Mouse (Mus musculus): Measurements from ENCODE around the gene Ncln. TPM values are rescaled to one million over a fixed set of nuclear protein-coding genes. Genes with fewer than 3 reads are reported as not detected.

Gene Ncln
- polyA plus RNA-seq (2012; ENCODE audit: insufficient read depth, low replicate concordance), result 145 and 508 TPM in 2 replicates

- Histone ChIP-seq H3K9me3 (no peaks in the 10 kb centered on the region), H3K27me3 (replicated peaks) (no peaks in the 10 kb centered on the region), H3K4me3 (replicated peaks) (peak within 1 kb of the TSS; percentile 100), H3K4me1 (peaks cover 74% of the 10 kb centered on the region), H3K36me3 (replicated peaks; ENCODE audit: low read length) (peaks cover 36% of the 10 kb centered on the region)
- TF ChIP-seq GATA1 (IDR thresholded peaks at IDR 0.05; ENCODE audit: borderline replicate concordance, low read length), result no peak
- no peak for TF ChIP-seq FLI1 (IDR thresholded peaks at IDR 0.05; ENCODE audit: low read length)
Measured at GRCm38 (mm10) chr10:81496264-81496901, at the start of gene Ncln. Ncln (minus strand) TSS chr10:81496392.

- peaks cover 29% of the 10 kb centered on the region for H3K36me3 ChIP-seq (replicated peaks; ENCODE audit: low read length)
- no peak for TF ChIP-seq FLI1 (IDR thresholded peaks at IDR 0.05; ENCODE audit: low read length)
- H3K4me1 ChIP-seq, result peaks cover 77% of the 10 kb centered on the region
- H3K27me3 ChIP-seq (replicated peaks), result no peaks in the 10 kb centered on the region
- peak within 1 kb of the TSS; percentile 98 for H3K4me3 ChIP-seq (replicated peaks)
- H3K9me3 ChIP-seq, result no peaks in the 10 kb centered on the region
Measured at GRCm38 (mm10) chr10:81545161-81545747, 49.1 kb upstream of the Ncln start, which contains the start of gene Gna11. Gna11 (minus strand) TSS chr10:81545190.

GRCm38 (mm10) chr10:81544296-81545160 lies 48.3 kb upstream of the Ncln start:
- H3K4me1 ChIP-seq, result peaks cover 77% of the 10 kb centered on the region
- H3K27me3 ChIP-seq (replicated peaks), result no peaks in the 10 kb centered on the region
- no peaks in the 10 kb centered on the region for H3K9me3 ChIP-seq
- peaks cover 36% of the 10 kb centered on the region for H3K36me3 ChIP-seq (replicated peaks; ENCODE audit: low read length)
- peak overlapping the region; percentile 98 for H3K4me3 ChIP-seq (replicated peaks)
- no peak for TF ChIP-seq GATA1 (IDR thresholded peaks at IDR 0.05; ENCODE audit: borderline replicate concordance, low read length)

GRCm38 (mm10) chr10:81543633-81544032 lies 47.4 kb upstream of the Ncln start:
- peaks cover 45% of the 10 kb centered on the region for H3K36me3 ChIP-seq (replicated peaks; ENCODE audit: low read length)
- H3K4me1 ChIP-seq, result peaks cover 79% of the 10 kb centered on the region
- TF ChIP-seq FLI1 (IDR thresholded peaks at IDR 0.05; ENCODE audit: low read length) (no peak), GATA1 (IDR thresholded peaks at IDR 0.05; ENCODE audit: borderline replicate concordance, low read length) (no peak)
- H3K4me3 ChIP-seq (replicated peaks), result peak overlapping the region; percentile 98
- H3K27me3 ChIP-seq (replicated peaks), result no peaks in the 10 kb centered on the region
- no peaks in the 10 kb centered on the region for H3K9me3 ChIP-seq

GRCm38 (mm10) chr10:81542727-81543460 lies 46.7 kb upstream of the Ncln start:
- Histone ChIP-seq H3K27me3 (replicated peaks) (no peaks in the 10 kb centered on the region), H3K4me1 (peaks cover 87% of the 10 kb centered on the region), H3K9me3 (no peaks in the 10 kb centered on the region), H3K4me3 (replicated peaks) (peak overlapping the region; percentile 98), H3K36me3 (replicated peaks; ENCODE audit: low read length) (peaks cover 50% of the 10 kb centered on the region)
- no peak for TF ChIP-seq GATA1 (IDR thresholded peaks at IDR 0.05; ENCODE audit: borderline replicate concordance, low read length)
- no peak for TF ChIP-seq FLI1 (IDR thresholded peaks at IDR 0.05; ENCODE audit: low read length)

DNA sequence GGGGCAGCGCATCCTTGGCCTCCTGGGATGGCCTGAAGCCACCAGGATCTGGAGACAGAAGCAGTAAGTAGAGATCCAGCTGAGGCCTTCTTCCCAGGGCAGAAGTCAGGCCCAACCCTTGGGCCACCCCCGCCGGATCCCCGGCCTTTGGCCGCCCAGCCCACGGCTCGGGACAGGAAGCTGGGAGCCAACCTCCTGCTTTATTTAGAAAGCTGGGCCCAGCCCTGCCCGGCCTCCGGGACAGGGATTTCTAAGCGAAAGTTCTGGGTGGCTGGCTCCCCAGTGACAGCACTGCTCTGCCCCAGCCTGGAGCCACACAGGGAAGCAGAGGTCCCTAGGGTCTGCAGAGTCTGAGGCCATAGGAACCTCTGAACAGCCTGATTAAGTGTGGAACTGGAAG lies 45.6 kb upstream of the Ncln start:
- H3K4me3 ChIP-seq (replicated peaks), result peak overlapping the region; percentile 48
- TF ChIP-seq FLI1 (IDR thresholded peaks at IDR 0.05; ENCODE audit: low read length), result no peak
- TF ChIP-seq GATA1 (IDR thresholded peaks at IDR 0.05; ENCODE audit: borderline replicate concordance, low read length), result no peak
- peaks cover 60% of the 10 kb centered on the region for H3K36me3 ChIP-seq (replicated peaks; ENCODE audit: low read length)
- H3K4me1 ChIP-seq, result peaks cover 91% of the 10 kb centered on the region
- no peaks in the 10 kb centered on the region for H3K9me3 ChIP-seq
- H3K27me3 ChIP-seq (replicated peaks), result no peaks in the 10 kb centered on the region

DNA sequence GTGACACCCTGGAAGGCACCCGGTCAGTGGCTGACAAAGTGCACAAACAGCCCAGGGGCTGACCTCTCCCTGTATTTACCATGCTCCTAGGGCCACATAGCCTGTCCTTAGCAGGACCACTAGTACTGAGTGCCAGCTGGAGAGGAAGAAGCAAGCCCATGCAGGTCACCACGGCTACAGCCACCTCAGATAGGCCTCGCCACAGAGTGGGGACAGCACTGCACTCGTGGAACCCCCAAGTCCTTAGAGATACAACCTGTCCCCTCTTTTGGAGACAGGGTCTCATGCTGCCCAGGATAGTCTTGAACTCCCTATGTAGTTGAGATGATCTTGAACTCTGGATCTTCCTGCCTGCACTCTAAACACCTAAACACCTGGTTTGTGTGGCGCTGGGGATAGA lies 45.2 kb upstream of the Ncln start:
- no peak overlapping the region for H3K4me3 ChIP-seq (replicated peaks)
- no peak for TF ChIP-seq FLI1 (IDR thresholded peaks at IDR 0.05; ENCODE audit: low read length)
- no peak for TF ChIP-seq GATA1 (IDR thresholded peaks at IDR 0.05; ENCODE audit: borderline replicate concordance, low read length)
- H3K9me3 ChIP-seq, result no peaks in the 10 kb centered on the region
- no peaks in the 10 kb centered on the region for H3K27me3 ChIP-seq (replicated peaks)
- H3K4me1 ChIP-seq, result peaks cover 87% of the 10 kb centered on the region
- H3K36me3 ChIP-seq (replicated peaks; ENCODE audit: low read length), result peaks cover 62% of the 10 kb centered on the region

DNA sequence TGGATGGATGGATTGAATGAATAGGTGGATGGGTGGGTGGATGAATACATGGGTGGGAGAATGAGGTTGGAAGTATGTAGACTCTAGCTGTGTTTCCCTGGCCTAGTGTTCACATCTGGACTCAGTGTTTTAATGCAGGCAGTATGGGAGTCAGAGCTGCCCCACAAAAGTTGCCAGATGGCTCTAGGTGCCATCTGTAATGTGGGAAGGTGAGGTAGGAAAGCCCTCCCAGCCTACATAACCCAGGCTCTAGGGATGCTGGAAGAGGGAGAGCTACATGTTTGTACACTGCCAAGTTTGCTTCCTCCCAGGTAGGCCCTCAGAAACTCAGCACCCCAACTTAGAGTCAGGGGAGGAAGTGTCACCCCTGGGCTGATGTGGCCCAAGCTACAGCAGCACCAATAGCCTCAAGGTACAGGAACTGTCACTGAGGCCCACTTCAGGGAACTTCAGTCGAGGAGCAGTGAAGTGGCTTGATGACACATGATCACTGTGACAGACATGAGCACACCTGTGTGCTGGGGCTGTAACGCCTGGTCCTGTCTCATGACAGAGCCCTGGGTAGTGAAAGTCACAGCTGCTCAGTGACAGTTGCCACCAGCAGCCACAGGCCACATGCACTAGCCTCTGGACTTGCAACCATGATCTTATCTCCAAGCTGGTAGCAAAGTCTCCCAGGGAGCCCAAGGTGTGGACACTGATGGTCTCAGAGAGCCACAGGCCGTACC lies 42.3 kb upstream of the Ncln start:
- H3K9me3 ChIP-seq, result no peaks in the 10 kb centered on the region
- H3K4me3 ChIP-seq (replicated peaks), result peak overlapping the region; percentile 16
- H3K4me1 ChIP-seq, result peaks cover 87% of the 10 kb centered on the region
- no peaks in the 10 kb centered on the region for H3K27me3 ChIP-seq (replicated peaks)
- peaks cover 88% of the 10 kb centered on the region for H3K36me3 ChIP-seq (replicated peaks; ENCODE audit: low read length)
- no peak for TF ChIP-seq GATA1 (IDR thresholded peaks at IDR 0.05; ENCODE audit: borderline replicate concordance, low read length)
- no peak for TF ChIP-seq FLI1 (IDR thresholded peaks at IDR 0.05; ENCODE audit: low read length)

DNA sequence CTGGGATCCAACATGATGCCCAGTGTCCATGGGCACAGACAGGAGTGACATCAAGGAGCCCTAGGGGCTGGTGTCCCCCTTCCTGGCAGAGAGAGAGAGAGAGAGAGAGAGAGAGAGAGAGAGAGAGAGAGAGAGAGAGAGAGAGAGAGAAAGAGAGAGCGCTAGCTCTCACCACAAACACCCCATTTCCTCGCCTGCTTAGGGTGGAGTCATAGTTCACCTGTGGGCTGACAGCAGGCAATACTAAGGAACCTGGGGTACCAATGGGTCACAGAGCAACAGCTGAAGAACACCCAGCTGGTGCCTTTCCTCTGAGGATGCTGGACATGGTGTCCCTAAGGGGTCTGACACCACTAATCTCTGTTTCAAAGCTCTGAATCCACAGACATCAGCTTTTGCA lies 41.2 kb upstream of the Ncln start:
- Histone ChIP-seq H3K36me3 (replicated peaks; ENCODE audit: low read length) (peaks cover 88% of the 10 kb centered on the region), H3K4me1 (peaks cover 87% of the 10 kb centered on the region), H3K4me3 (replicated peaks) (no peak overlapping the region), H3K27me3 (replicated peaks) (no peaks in the 10 kb centered on the region), H3K9me3 (no peaks in the 10 kb centered on the region)
- TF ChIP-seq FLI1 (IDR thresholded peaks at IDR 0.05; ENCODE audit: low read length), result no peak
- no peak for TF ChIP-seq GATA1 (IDR thresholded peaks at IDR 0.05; ENCODE audit: borderline replicate concordance, low read length)

Data from megakaryocyte, embryonic 14.5 days (primary cell).